Mouse (Mus musculus): ENCODE data around the gene Klf4.
A peak's percentile ranks its signal among the peaks of the same experiment; 100 is the strongest.

The Klf4 gene

DNA sequence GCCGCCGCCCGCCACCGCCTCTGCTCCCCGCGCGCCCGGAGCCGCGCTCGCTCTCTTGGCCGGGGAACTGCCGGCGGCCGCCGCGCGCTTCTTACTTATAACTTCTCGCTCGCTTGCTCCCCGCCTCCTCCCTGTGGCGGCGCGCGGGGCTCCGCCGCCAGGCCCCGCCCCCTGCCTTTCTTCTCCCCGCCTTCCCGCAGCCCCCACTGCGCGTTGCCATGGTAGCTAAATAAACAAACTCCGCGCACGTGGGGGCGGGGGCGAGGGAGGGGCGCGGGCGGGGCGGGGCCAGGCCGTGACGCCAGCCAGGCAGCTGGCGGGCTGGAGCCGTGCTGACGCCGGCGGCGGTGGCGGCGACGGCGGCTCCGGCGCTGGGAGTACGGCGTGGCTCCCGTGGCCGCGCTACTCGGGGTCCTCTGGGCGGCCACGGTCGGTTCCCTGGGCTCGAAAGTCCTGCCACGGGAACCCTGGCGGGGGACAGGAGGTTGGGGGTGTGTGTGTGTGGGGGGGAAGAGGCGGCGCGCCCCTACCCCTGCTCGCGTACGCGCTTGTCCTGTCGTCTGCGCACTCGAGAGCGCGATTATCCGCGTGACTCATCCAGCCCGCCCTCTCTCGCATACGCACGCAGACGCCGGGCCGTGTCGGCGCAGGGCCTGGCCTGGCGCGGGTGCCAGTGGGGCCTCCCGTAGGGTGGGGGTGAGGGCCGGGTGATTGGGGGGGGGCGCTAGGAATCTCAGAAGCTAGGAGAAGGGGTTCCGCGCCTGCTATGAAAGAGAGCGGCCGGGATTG lies at the start of gene Klf4:
Klf4 (minus strand) TSS at position 60 of the 789 bp plus-strand sequence.
- peak; percentile 88 for DNase-seq

DNA sequence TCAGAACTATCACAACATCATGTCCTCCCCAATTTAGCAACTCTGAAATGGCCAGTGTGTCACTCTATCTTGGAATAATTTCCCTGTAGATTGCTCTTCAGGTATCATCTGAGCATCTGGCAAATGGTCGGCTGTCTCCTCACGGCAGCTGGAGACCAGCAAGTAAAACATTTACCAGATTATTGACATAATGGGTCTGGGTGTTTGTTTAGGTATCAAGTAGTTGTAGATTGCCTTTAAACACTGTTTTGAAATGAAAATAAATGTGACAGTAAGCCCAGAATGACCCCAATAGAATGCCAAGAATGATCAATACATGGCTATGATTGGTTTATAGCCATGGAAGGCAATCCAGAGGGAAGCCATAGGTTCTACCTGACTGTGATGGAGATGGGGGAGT lies 39.2 kb upstream of the Klf4 start:
- no peak for DNase-seq

DNA sequence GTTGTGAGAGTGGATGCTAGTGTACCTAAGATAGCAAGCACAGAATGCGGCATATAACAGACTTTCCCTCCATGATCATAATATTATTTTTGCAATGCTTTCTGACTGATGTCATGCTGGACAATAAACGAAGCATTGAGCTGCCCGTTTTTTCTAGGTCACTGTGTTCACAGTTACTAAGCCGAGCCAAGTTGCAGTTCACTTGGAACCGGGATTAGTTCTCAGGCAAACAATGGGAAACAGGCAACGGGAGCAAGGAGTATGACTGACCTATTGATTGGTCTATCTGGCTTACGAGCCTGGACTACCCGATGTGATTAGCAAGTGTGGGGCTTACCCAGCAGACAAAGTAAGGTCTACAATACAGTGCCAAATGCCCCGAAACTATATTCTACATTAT lies 35.7 kb upstream of the Klf4 start:
- no peak for DNase-seq

DNA sequence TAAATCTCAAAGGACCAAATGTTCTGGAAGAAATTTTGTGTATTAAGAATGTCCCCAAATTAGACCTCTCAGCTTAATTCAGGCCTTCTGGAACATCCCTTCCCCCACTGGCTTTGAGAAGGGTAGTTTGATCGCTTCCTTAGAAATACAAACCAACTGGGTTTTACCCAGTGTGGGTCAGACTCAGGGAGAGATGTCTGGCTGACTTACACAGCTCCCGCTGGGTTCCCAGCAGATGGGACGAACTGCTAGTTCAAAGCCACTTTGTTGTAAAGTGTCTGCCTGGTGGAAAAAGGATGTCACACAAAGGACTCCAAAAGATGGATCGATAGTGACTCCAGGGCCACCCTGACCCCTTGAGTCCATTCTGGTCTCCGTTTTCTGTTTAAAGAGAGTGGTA lies 35.3 kb upstream of the Klf4 start:
- DNase-seq: no peak

DNA sequence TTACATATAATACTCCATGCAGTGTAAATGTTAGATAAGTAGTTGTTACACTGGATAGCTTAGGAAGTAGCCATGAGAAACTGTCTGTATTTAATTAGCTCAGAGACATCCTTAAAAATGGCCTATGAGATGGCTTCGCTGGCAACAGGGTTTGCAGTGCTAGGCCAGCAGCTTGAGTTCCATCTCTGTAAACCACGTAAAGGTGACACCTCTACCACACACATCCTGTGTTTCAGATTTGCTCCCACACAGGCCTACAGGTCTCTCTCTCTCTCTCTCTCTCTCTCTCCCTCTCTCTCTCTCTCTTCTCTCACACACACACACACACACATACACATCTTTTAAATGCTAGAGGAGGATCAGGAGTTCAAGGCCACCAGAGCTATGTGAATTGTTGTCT lies 32.1 kb upstream of the Klf4 start:
- DNase-seq: no peak

DNA sequence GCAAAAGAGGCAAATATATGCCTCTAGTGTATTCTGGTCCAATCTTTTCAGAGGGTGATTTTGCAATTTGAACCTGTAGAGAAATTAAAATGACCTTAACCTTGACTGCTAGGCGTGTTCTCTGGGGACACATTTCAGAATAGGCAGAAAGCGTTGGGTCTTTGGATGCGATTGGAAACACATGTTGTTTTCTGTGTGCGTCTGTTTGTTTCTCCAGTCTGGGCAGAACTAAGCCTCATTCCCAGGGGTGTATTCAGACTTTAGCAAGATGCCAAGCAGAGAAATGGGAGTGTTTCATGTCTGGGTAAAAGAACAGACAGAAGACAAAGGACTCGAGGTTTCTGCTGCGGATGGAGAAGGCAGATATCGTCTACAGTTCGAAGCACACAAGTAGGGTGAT lies 30.8 kb upstream of the Klf4 start:
- no peak for DNase-seq

DNA sequence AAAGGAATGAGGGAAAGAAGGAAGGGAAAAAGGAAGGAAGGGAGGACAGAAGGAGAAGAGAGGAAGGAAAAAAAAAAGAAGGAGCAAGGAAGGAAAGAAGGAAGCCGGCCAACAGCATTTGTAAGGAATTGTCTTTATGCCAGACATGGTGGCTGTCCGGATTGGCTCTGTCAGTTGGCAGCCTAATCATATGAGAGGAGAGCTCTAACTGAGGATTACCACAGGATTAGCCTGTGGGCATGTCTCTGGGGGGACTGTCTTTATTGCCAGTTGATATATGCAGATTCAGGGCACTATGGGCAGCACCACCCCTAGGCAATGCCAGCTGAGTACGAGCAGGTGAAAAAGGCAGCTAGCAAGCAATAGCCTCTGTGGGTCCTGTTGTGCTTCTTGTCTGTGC lies 29.8 kb upstream of the Klf4 start:
- no peak for DNase-seq

DNA sequence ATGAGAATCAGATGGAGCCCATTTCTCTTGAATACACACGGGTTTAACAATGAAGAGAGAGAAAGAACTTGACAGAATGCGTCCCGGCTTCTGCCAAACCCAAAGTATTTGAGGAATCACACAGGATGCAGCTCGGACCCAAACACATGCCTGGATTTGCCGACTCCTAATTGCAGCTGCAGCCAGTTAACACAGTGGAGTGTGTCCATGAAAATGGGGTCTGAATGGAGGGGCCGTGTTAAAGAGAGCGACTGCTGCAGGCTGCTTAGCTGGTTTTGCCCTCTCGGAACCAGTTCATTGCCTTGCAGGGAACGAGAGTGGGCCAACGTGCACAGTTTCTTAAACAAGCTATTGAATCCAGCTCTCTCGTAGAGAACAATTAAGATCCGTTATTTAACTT lies 14.6 kb upstream of the Klf4 start:
- DNase-seq: no peak

DNA sequence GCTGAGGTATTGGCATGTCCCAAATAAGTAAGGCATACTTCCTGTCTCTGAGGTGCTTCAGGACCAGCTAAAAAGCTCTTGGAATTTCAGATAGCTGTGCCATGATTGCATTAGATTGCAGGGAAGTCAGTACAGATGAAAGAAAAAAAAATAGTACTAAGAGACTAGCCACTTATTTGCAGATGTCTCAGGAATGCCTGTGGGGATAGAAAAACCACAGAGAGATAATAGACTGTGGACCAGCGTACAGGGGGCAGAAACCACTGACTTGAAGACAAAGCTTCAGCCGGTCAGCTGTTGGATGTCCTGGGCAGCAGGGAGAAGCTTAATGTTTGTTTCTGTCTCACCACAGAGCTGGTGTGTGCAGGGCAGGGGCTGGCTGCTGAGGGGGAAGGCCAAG lies 10.5 kb upstream of the Klf4 start:
- no peak for DNase-seq

DNA sequence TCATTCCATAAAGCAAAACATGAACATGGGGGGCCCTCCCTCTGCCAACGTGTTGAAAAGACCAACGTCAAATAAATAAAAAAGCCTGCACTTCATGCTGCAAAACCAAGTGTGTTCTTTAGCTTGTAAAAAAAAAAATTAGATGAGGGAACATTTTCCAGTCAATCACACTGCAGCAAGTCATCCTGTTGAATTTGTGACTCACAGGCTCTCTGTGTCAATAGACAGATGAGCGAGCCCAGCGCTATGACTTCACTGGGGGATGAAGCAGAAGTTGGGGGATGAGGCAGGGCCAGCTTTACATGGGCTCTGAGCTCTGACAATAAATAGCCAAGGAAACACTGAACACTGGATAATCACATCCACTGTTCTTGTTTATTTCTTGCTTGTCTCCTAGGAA lies 9.4 kb upstream of the Klf4 start:
- no peak for DNase-seq

DNA sequence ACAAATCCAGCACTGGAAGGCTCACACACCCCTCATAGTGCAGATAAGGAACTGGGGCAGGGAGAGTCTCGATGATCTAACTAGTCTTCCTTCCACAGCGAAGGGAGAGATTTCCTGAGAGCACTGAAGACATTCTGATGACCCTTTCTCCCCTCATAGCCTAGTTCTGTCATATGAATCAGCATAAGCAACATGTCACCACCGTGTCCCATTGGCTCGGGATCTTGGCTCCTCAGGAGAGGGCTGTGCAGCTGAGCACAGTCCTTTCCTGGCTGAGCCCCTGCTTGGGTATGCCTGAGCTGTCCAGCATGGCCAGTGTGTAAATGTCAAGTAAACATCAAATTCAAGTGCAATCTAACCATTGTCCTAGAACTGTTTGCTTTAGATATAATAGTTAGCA lies 9.0 kb upstream of the Klf4 start:
- DNase-seq: no peak

DNA sequence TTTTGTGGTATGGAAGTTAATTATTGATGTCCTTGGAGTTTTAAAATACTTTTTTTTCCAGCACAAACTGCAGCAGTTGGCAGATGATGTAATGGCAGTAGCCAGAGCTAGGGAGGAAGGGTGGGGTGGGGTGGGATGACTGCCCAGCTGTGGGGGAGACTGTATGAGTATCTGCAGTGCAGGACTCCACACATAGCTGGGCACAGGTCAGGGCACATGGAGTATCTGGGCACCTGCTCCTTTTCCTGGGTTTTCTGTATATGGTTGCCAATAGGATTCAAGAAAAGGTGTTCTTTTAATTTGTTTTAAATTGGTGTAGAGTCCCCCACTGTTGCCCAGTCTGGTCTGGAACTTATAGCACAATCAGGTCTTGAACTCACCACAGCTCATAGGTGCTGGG lies 2.7 kb upstream of the Klf4 start:
- DNase-seq: no peak

DNA sequence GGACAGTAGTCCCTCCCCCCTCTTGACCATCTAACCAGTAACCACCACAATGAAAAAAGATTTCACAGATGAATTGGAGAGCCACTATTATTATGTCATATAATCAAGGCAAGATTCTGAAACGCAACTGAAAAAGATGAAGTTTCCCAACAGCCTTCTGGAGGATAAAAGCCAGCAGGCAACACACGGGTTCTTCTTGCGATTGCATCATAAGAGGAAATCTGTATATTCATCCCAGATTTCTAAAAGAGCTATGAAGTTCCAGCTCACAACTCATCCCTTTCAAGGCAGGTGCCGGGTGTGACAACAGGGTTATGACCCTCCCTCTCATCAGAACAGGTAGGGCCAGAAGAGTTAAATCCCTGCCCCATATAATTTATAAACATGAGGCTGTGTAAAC lies 2.2 kb upstream of the Klf4 start:
- DNase-seq: no peak

DNA sequence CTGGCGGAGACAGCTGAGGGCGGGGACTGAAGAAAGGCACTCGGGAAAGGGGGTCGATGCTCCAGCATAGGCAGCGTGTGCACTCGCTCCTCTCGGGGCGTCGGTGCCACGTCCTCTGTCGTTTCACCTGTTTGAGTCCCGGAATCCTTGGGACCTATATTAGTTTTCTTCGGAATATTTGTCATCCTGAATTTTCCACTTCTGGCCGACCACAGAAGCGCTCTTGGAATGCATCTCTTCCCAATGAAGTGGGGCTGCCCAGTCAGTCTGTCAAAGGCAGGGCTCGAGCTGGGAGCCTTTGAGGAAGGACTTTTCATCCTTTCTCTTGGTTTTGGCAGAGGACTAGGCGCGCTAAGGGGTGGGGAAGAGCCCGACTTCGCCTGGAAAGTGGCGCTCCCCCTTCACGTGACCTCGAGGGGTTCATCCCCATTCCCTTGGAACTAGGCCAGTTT lies 1.6 kb upstream of the Klf4 start:
- DNase-seq: no peak

DNA sequence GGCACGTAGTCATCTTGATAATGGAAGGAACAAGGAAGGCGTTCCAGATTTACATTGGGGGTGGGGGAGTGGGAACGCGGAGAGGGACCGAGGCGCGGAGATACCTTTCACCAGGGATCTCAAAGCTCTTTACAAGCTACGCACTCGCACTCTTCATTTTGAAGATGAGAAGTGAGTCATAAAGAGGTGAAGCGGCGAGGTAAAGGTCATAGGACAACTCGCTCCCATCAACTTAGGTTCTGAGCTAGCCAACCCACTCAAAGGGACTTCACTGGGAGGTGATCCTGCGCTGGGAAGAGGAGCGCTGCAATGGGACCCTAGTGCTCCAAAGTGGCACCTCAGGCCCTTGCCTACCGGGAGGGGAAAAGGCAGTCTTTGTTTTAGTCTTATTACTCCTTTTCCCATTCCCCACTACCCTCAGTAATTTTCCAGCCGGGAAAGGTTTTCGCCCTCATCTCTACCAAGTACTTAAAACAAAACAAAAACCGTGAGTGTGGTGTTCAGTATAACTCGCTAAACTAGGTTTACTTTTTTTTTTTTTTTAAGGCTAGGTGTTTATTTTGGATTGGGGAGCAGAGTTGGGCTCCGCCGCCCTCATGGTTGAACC lies 1.0 kb upstream of the Klf4 start:
- DNase-seq: no peak

DNA sequence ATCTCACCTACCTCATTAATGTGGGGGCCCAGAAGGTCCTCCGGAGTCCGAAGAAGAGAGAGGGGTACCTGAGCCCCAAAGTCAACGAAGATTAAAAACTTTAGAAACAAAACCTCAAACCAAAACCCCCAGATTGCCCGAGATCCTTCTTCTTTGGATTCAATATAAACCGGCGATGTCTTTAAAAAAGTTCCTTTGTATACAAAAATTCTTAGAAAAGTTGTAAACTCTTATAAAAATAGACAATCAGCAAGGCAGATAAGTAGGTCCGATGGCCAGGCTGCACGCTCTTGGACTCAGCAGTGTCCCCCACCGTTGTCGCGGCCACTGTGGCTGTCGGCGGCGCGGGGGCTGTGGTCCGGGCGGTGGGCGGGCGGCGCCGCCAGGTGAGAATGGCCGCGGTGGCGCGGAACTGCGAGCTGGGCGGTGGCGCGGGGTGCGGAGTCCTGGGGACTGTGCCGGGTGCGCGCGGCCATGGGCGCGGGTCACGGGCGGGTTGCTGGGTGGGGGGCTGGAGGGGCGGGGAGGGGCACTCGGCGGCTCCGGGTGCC lies 335 bp downstream of the Klf4 start:
- DNase-seq: no peak

DNA sequence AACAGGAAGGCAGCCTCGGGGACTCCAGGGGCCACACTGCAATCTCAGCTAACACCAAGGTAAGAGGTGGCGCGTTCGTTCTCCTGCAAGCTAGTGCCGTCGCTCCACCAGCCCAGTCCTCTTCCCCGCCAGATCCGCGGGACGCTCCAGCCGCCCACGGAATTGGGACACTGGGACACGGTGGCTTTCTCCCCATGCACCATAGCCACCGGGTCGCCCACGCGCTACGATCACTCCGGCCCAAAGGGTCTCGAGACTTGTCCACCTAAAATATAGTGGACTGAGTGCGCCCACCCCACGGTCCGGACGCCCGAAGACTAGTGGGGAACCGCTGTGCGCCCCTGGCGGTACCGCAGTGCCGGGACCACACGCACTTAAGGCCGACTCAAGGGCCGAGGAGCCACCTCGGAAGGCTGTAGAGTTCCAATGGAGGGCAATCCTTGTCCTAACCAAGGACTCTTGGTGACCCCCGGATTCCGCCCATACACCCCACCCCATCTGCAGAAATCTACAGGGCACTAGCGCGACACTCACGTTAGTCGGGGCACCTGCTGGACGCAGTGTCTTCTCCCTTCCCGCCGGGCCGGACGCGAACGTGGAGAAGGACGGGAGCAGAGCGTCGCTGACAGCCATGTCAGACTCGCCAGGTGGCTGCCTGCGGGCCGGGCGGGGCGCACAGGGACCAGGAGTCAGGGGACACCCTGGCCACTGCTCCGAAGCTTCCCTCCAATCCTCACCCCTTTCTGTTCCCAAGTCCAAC lies 990 bp downstream of the Klf4 start:
- no peak for DNase-seq

DNA sequence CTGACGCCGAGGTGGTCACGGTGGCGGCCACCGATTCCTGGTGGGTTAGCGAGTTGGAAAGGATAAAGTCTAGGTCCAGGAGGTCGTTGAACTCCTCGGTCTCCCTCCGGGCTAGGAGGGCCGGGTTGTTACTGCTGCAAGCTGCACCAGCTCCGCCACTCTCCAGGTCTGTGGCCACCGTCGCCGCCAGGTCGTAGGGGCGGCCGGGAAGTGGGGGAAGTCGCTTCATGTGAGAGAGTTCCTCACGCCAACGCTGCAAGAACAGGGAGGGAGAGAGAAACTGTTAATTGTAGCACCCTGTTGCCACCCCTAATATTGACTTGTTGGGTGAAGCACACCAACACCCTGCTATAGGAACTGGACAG lies 1.6 kb downstream of the Klf4 start:
- no peak for DNase-seq

DNA sequence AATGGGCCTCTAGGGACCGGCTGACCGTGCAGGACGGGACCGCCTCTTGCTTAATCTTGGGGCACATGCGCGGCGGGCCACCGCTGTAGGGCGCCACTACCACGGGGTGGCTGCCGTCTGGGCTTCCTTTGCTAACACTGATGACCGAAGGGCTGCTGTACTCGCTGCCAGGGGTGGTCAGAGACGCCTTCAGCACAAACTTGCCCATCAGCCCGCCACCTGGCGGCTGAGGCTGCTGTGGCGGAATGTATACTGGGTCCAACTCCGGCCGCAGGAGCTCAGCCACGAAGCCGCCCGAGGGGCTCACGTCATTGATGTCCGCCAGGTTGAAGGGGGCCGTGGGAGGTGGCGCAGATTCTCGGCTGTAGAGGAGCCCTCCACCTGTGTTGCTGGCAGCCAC lies 2.0 kb downstream of the Klf4 start:
- peak; percentile 59 for DNase-seq

DNA sequence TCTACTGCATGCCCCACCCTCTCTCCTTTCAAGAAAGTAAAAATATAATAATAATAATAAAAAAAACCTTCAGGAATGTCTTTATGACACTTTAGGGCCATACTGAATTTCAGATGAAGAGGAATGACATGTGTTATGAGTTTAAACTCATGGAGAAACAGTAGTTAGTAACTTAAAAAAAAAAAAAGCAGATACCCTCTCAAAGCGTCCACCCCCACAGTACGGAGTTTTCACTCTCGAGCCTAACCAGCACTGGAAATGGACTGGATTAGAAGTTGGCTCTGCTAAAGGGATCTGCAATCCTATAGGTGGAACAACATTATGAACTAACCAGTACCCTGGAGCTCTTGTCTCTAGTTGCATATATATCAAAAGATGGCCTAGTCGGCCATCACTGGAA lies 3.9 kb downstream of the Klf4 start:
- DNase-seq: no peak

DNA sequence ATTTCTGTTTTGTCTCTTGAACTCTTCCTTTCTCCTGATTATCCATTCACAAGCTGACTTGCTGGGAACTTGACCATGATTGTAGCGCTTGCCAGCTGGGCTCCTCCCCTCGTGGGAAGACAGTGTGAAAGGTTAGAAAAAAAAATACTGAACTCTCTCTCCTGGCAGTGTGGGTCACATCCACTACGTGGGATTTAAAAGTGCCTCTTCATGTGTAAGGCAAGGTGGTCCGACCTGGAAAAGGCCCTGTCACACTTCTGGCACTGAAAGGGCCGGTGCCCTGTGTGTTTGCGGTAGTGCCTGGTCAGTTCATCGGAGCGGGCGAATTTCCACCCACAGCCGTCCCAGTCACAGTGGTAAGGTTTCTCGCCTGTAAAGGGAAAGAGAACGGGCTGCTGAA lies 4.3 kb downstream of the Klf4 start:
- no peak for DNase-seq

DNA sequence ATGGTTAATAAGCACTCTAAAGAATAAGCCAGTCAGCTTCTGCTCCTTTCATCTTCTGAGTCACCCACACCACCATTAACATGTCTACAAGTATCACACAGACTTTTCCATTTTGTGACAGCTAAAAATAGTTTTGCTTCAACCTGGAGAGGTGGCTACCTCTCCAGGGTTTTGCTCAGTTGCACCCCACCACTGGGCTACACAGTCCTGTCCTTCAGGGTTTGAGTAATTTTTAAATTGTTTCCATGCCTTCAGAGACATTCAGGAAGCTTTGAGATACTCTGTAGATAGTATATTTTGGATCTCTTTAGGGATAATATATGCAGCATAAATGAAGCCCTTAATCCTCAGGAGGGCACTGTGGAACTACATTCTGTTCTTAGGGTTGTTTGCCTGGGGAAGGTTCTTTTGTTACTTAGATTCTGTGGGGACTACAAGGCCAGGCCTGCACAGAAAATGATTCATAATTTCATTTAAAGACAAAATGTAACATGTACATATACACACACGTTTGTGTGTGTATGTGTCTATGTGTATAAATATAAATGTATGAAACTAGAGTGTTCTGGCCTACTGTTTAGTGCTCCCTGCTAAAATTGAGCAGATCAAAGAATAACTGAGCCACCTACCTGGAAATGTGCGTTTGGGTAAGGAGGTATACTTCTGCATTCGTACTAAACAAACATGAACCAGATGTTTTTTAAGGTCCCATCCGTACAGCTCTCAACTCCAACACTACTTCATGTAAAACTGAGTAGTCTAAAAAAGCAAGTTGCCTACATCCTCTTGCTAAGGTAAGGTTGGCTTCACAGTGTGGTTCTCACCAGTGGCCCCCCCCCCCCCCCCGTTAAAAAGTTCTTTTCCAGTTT lies 5.8 kb downstream of the Klf4 start:
- DNase-seq: no peak

DNA sequence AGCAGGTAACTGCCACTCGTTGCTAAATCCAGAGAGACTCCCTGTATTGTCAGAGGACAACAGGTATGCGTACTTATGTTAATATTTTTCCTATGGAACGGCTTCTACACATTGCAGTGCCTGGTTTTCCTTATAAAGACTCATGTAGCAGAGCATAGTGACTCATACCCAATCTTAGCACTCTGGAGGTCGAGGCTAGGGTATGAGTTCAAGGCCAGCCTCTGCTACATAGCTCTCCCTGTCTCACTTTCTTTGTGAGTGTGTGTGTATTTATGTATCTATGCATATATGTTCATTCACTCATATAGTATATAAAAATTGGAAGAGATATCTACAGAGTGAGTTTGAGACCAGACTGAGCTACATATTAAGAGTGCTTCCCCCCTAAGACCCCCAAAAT lies 8.3 kb downstream of the Klf4 start:
- no peak for DNase-seq
